Mouse (Mus musculus): ENCODE data around the gene Adamts1. TPM values are rescaled to one million over a fixed set of nuclear protein-coding genes. Genes with fewer than 3 reads are reported as not detected.

Gene Adamts1
- polyA plus RNA-seq, 1 experiment, result 14.9 TPM

DNA sequence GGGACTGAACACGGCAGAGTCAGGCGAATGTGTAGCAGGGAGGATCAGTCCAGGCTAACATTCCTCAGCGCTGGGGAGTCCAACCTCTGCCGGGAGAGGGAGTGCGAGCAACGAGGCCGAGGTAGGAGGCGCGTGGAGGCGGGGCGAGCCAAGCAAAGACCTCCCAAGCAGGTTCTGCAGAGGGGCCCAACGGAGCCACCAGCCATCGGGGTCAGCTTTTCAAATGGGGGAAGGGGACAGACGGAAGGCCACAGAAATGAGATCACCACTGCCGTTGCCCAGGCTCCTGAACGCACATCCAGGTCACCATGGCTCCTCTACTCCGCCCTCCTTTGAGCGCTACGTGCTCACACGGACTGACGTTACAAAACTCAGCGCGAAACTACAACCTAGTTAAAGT lies 1.7 kb downstream of the Adamts1 start:
- Histone ChIP-seq H3K27me3 (ENCODE audit: control insufficient read depth, insufficient read depth, insufficient read length) (no peaks in the 10 kb centered on the region), H3K4me3 (peak overlapping the region; percentile 90), H3ac (ENCODE audit: control insufficient read depth, insufficient read length) (peak overlapping the region; percentile 36), H3K79me2 (ENCODE audit: control insufficient read depth, insufficient read depth) (peaks cover 11% of the 10 kb centered on the region), H3K36me3 (ENCODE audit: control insufficient read depth, insufficient read depth) (peaks cover 33% of the 10 kb centered on the region), H3K4me2 (ENCODE audit: low read depth) (peak overlapping the region; percentile 100)
- TF ChIP-seq POLR2AphosphoS2 (IDR thresholded peaks at IDR 0.05; ENCODE audit: insufficient read length, low read depth), result peak; percentile 75
- no peak for TF ChIP-seq TCF12 (IDR thresholded peaks at IDR 0.05; ENCODE audit: insufficient read depth, poor library complexity, severe bottlenecking)
- peak in 1 of 3 experiments; percentile 5 for TF ChIP-seq MYOG (IDR thresholded peaks at IDR 0.05; ENCODE audit: control insufficient read depth in 1 of 3, insufficient read depth in 1 of 3, insufficient read length in 2 of 3, low read depth in 2 of 3)
- no peak for TF ChIP-seq TCF3 (IDR thresholded peaks at IDR 0.05; ENCODE audit: insufficient read length, low read depth)
- no peak for TF ChIP-seq REST (IDR thresholded peaks at IDR 0.05; ENCODE audit: insufficient read depth, insufficient read length)
- no peak for TF ChIP-seq MAX (IDR thresholded peaks at IDR 0.05; ENCODE audit: low read depth)
- TF ChIP-seq SRF (IDR thresholded peaks at IDR 0.05; ENCODE audit: control insufficient read depth, insufficient read length, low read depth), result no peak
- peak; percentile 54 for TF ChIP-seq E2F4 (IDR thresholded peaks at IDR 0.05; ENCODE audit: insufficient read depth)
- TF ChIP-seq MYOD1 (IDR thresholded peaks at IDR 0.05; ENCODE audit: control insufficient read depth in 1 of 3, insufficient read length in 2 of 3, low read depth in 2 of 3), result no peak
- peak; percentile 38 for TF ChIP-seq POLR2A (IDR thresholded peaks at IDR 0.05; ENCODE audit: insufficient read length, low read depth)
- no peak for TF ChIP-seq USF1 (IDR thresholded peaks at IDR 0.05; ENCODE audit: low read depth)
- TF ChIP-seq CEBPB (IDR thresholded peaks at IDR 0.05; ENCODE audit: insufficient read depth, poor library complexity, severe bottlenecking), result no peak

DNA sequence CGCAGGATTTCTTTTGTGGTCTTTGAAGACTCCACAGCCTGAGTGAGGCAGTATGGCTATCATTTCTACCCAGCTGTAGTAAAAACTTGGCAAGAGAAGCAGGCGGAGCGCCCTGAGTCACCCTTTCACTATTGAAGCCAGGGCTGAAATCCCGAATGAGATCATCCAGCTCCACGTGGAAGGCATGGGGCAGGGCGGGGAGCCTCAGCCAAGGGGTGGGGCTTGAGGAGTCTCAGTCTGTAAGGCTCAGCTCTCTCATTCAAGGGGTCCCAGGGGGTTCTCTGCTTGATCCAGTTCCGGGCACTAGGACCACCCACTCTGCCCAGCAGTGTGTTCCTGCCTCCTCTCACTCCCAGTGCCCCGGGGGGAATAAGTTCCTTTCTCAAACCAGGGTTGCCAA lies 2.2 kb downstream of the Adamts1 start:
- Histone ChIP-seq H3K36me3 (ENCODE audit: control insufficient read depth, insufficient read depth) (peaks cover 38% of the 10 kb centered on the region), H3K4me2 (ENCODE audit: low read depth) (peak overlapping the region; percentile 100), H3K79me2 (ENCODE audit: control insufficient read depth, insufficient read depth) (peaks cover 11% of the 10 kb centered on the region), H3K27me3 (ENCODE audit: control insufficient read depth, insufficient read depth, insufficient read length) (no peaks in the 10 kb centered on the region), H3K4me3 (peak overlapping the region; percentile 90), H3ac (ENCODE audit: control insufficient read depth, insufficient read length) (no peak overlapping the region)
- TF ChIP-seq POLR2AphosphoS2 (IDR thresholded peaks at IDR 0.05; ENCODE audit: insufficient read length, low read depth), result no peak
- TF ChIP-seq USF1 (IDR thresholded peaks at IDR 0.05; ENCODE audit: low read depth), result peak; percentile 52
- TF ChIP-seq TCF12 (IDR thresholded peaks at IDR 0.05; ENCODE audit: insufficient read depth, poor library complexity, severe bottlenecking), result no peak
- peak in 1 of 3 experiments; percentile 19 for TF ChIP-seq MYOD1 (IDR thresholded peaks at IDR 0.05; ENCODE audit: control insufficient read depth in 1 of 3, insufficient read length in 2 of 3, low read depth in 2 of 3)
- TF ChIP-seq POLR2A (IDR thresholded peaks at IDR 0.05; ENCODE audit: insufficient read length, low read depth), result no peak
- TF ChIP-seq CEBPB (IDR thresholded peaks at IDR 0.05; ENCODE audit: insufficient read depth, poor library complexity, severe bottlenecking), result no peak
- peak; percentile 87 for TF ChIP-seq MAX (IDR thresholded peaks at IDR 0.05; ENCODE audit: low read depth)

DNA sequence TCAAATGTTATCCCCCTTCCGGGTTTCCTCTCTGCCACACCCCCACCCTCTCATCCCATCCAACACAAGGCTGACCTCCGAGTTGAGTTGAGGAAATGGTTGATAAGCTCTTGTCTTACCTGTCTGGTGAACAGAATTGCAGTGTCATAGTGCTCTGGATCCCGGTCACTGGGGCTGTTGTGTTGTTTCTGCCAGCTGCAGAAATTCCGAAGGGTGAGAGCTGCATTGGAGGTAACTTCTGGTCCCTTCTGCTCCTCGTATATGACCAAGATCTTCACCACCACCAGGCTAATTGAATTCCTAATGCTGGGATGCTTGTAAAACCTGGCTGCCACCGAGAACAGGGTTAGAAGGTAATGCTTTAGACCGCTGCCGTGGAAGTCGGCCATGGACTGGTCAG lies 2.9 kb downstream of the Adamts1 start:
- H3K4me2 ChIP-seq (ENCODE audit: low read depth), result peak overlapping the region; percentile 92
- peak overlapping the region; percentile 90 for H3K4me3 ChIP-seq
- TF ChIP-seq TCF12 (IDR thresholded peaks at IDR 0.05; ENCODE audit: insufficient read depth, poor library complexity, severe bottlenecking) (no peak), MYOD1 (IDR thresholded peaks at IDR 0.05; ENCODE audit: control insufficient read depth in 1 of 3, insufficient read length in 2 of 3, low read depth in 2 of 3) (no peak), REST (IDR thresholded peaks at IDR 0.05; ENCODE audit: insufficient read depth, insufficient read length) (no peak), TCF3 (IDR thresholded peaks at IDR 0.05; ENCODE audit: insufficient read length, low read depth) (no peak), MYOG (IDR thresholded peaks at IDR 0.05; ENCODE audit: control insufficient read depth in 1 of 3, insufficient read depth in 1 of 3, insufficient read length in 2 of 3, low read depth in 2 of 3) (no peak), E2F4 (IDR thresholded peaks at IDR 0.05; ENCODE audit: insufficient read depth) (no peak), CEBPB (IDR thresholded peaks at IDR 0.05; ENCODE audit: insufficient read depth, poor library complexity, severe bottlenecking) (no peak), SRF (IDR thresholded peaks at IDR 0.05; ENCODE audit: control insufficient read depth, insufficient read length, low read depth) (no peak), MAX (IDR thresholded peaks at IDR 0.05; ENCODE audit: low read depth) (no peak), POLR2A (IDR thresholded peaks at IDR 0.05; ENCODE audit: insufficient read length, low read depth) (no peak), USF1 (IDR thresholded peaks at IDR 0.05; ENCODE audit: low read depth) (no peak), POLR2AphosphoS2 (IDR thresholded peaks at IDR 0.05; ENCODE audit: insufficient read length, low read depth) (no peak)
- peaks cover 46% of the 10 kb centered on the region for H3K36me3 ChIP-seq (ENCODE audit: control insufficient read depth, insufficient read depth)
- H3K27me3 ChIP-seq (ENCODE audit: control insufficient read depth, insufficient read depth, insufficient read length), result no peaks in the 10 kb centered on the region
- H3ac ChIP-seq (ENCODE audit: control insufficient read depth, insufficient read length), result no peak overlapping the region
- peaks cover 11% of the 10 kb centered on the region for H3K79me2 ChIP-seq (ENCODE audit: control insufficient read depth, insufficient read depth)

DNA sequence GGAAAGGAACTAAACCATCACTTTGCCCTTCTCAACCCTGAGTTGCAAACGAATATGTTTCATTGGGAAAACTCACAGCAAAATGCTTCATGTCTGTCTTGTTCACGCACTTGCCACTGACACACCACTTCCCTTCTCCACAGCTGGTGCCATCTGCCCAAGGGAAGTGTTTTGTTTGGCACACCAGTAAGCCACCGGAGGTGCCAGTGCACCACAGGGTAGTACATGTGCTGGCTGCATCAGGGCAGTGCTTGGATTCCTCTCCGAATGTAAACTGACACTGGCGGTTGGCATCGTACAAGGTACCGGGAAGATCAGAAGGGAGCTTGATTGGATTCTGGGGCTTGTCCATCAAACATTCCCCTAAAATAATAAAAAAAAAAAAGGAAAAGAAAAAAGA lies 4.6 kb downstream of the Adamts1 start:
- H3K36me3 ChIP-seq (ENCODE audit: control insufficient read depth, insufficient read depth), result peaks cover 53% of the 10 kb centered on the region
- H3ac ChIP-seq (ENCODE audit: control insufficient read depth, insufficient read length), result no peak overlapping the region
- no peak overlapping the region for H3K4me3 ChIP-seq
- peaks cover 11% of the 10 kb centered on the region for H3K79me2 ChIP-seq (ENCODE audit: control insufficient read depth, insufficient read depth)
- TF ChIP-seq MYOG (IDR thresholded peaks at IDR 0.05; ENCODE audit: control insufficient read depth in 1 of 3, insufficient read depth in 1 of 3, insufficient read length in 2 of 3, low read depth in 2 of 3) (no peak), POLR2A (IDR thresholded peaks at IDR 0.05; ENCODE audit: insufficient read length, low read depth) (no peak)
- H3K4me2 ChIP-seq (ENCODE audit: low read depth), result no peak overlapping the region
- no peaks in the 10 kb centered on the region for H3K27me3 ChIP-seq (ENCODE audit: control insufficient read depth, insufficient read depth, insufficient read length)

DNA sequence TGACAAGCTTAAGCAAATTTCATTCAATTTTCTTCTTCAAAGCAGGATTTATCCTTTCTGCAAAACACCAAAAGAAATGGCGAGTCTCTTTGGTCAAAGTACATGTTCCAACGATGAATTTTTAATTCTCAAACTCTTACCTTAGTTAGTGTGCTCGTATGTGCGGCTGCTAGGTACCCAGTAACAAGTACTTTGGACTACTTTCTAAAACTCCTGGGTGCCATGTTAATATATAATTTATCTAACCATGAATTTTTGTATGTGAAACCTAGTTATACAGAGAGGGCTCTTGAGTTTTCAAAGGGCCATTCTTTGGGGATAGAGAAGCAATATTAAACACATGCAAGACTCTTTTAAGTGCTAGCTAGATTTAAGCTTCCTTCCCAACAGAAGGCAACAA lies 5.8 kb downstream of the Adamts1 start:
- H3K4me2 ChIP-seq (ENCODE audit: low read depth), result no peak overlapping the region
- no peak for TF ChIP-seq USF1 (IDR thresholded peaks at IDR 0.05; ENCODE audit: low read depth)
- no peak for TF ChIP-seq MAX (IDR thresholded peaks at IDR 0.05; ENCODE audit: low read depth)
- no peak for TF ChIP-seq TCF3 (IDR thresholded peaks at IDR 0.05; ENCODE audit: insufficient read length, low read depth)
- TF ChIP-seq POLR2A (IDR thresholded peaks at IDR 0.05; ENCODE audit: insufficient read length, low read depth), result no peak
- no peak for TF ChIP-seq E2F4 (IDR thresholded peaks at IDR 0.05; ENCODE audit: insufficient read depth)
- no peak for TF ChIP-seq SRF (IDR thresholded peaks at IDR 0.05; ENCODE audit: control insufficient read depth, insufficient read length, low read depth)
- TF ChIP-seq MYOG (IDR thresholded peaks at IDR 0.05; ENCODE audit: control insufficient read depth in 1 of 3, insufficient read depth in 1 of 3, insufficient read length in 2 of 3, low read depth in 2 of 3), result no peak
- TF ChIP-seq TCF12 (IDR thresholded peaks at IDR 0.05; ENCODE audit: insufficient read depth, poor library complexity, severe bottlenecking), result no peak
- no peak for TF ChIP-seq MYOD1 (IDR thresholded peaks at IDR 0.05; ENCODE audit: control insufficient read depth in 1 of 3, insufficient read length in 2 of 3, low read depth in 2 of 3)
- peaks cover 53% of the 10 kb centered on the region for H3K36me3 ChIP-seq (ENCODE audit: control insufficient read depth, insufficient read depth)
- peaks cover 11% of the 10 kb centered on the region for H3K79me2 ChIP-seq (ENCODE audit: control insufficient read depth, insufficient read depth)
- no peak overlapping the region for H3ac ChIP-seq (ENCODE audit: control insufficient read depth, insufficient read length)
- H3K4me3 ChIP-seq, result no peak overlapping the region
- H3K27me3 ChIP-seq (ENCODE audit: control insufficient read depth, insufficient read depth, insufficient read length), result no peaks in the 10 kb centered on the region
